ENCODE assay signal across 20 mouse cellular contexts in the genomic region with DNA sequence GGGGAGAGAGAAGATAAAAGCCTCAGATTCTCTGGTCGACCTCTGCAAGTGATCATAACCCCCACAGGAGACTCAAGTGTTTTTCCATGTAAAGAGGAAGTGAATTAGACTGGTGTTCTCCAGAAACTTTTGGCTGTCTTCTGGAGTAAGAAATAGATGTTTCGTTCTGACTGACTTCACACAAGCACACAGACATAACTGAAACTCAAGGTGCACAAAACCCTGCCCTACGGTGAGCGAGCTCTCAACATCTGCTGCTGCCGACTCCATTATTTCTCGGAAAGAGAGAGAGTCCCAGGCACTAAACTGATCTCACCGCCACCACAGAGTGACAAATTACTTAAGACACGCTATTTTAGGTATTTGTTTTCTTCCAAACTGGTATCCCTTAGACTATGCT.
A peak's percentile ranks its signal among the peaks of the same experiment; 100 is the strongest.
DNase-seq lines count a peak whose midpoint lies in the region; ATAC-seq and TF ChIP-seq lines count a peak whose summit lies in the region.
"Had no signal": no experiment of that assay in that cellular context is flagged by ENCODE, and none has a peak within 500 bp of the region (broad histone marks: within the 10 kb centered on the region; RNA-seq: fewer than 3 reads in every experiment).

No protein-coding gene starts in this region.

- H3K36me3 ChIP-seq in heart, embryonic 13.5 days: no peaks in the 10 kb centered on the region
- H3K36me3 ChIP-seq in CH12.LX (replicated peaks in 1 of 2; ENCODE audit: control insufficient read depth in 1 of 2, insufficient read depth in 1 of 2, low read length in 1 of 2): peaks cover 7 to 36% of the 10 kb centered on the region in 2 experiments
- H3K36me3 ChIP-seq in stomach, postnatal 0 days (ENCODE audit: control insufficient read depth, insufficient read depth, low read length): peaks cover 2% of the 10 kb centered on the region; the same call in 1 of the 2 replicates
- H3K36me3 ChIP-seq: neural tube, embryonic 13.5 days had no signal

- peak overlapping the region; percentile 21; the same call in 1 of the 2 replicates for H3K27ac ChIP-seq in heart, embryonic 13.5 days (replicated peaks)
- H3K27ac ChIP-seq in CH12.LX (ENCODE audit: insufficient read depth, low read depth): peak overlapping the region; percentile 44; the same call in 1 of the 2 replicates
- no peak overlapping the region for H3K27ac ChIP-seq in stomach, postnatal 0 days (replicated peaks)
- H3K27ac ChIP-seq: embryonic facial prominence, embryonic 13.5 days; hindbrain, postnatal 0 days had no signal

- TF ChIP-seq RAD21 in CH12.LX (IDR thresholded peaks at IDR 0.05; ENCODE audit: low read depth, low read length): peak; percentile 10

- no peak for DNase-seq in heart, postnatal 14 days
- DNase-seq in A20 (ENCODE audit: low read depth, low spot score): peak; percentile 86
- peak; percentile 94 for DNase-seq in CH12.LX (ENCODE audit: extremely low read depth)
- DNase-seq in stomach, postnatal 0 days (ENCODE audit: low spot score): no peak
- DNase-seq in cerebellum, adult 8-10 months: no peak
- DNase-seq: adrenal gland, postnatal 36 days; cerebellum, adult 9-10 months; heart, postnatal 36 days; layer of hippocampus, postnatal 36 days; lung, adult 2 months; lung, postnatal 36 days; right cerebral cortex, postnatal 14 days; thymus, postnatal 4 days had no signal

- H3K4me2 ChIP-seq in heart, embryonic 13.5 days: peak overlapping the region; percentile 40
- H3K4me2 ChIP-seq in CH12.LX (ENCODE audit: insufficient read depth, low read depth, poor library complexity, severe bottlenecking): peak overlapping the region; percentile 96
- H3K4me2 ChIP-seq in stomach, postnatal 0 days (replicated peaks; ENCODE audit: low read depth): no peak overlapping the region
- H3K4me2 ChIP-seq: embryonic facial prominence, embryonic 13.5 days; liver, embryonic 11.5 days; midbrain, embryonic 11.5 days; neural tube, embryonic 13.5 days had no signal

- H3K4me1 ChIP-seq in heart, embryonic 13.5 days: peaks cover 65% of the 10 kb centered on the region
- peaks cover 33 to 86% of the 10 kb centered on the region in 2 experiments for H3K4me1 ChIP-seq in CH12.LX (ENCODE audit: control insufficient read depth in 1 of 2, insufficient read depth in 2 of 2)
- 0 out of 2 replicates have a peak, but pooled peaks cover 2% of the 10 kb centered on the region for H3K4me1 ChIP-seq in stomach, postnatal 0 days (replicated peaks; ENCODE audit: control insufficient read depth, insufficient read depth)

- TF ChIP-seq EP300 in CH12.LX (IDR thresholded peaks at IDR 0.05; ENCODE audit: low read length): peak; percentile 99
- no peak for TF ChIP-seq EP300 in stomach, postnatal 0 days (optimal IDR thresholded peaks at IDR 0.05)

- no peaks in the 10 kb centered on the region for H3K9me3 ChIP-seq in heart, embryonic 13.5 days
- H3K9me3 ChIP-seq in CH12.LX (replicated peaks; ENCODE audit: low read length): no peaks in the 10 kb centered on the region
- no peaks in the 10 kb centered on the region for H3K9me3 ChIP-seq in stomach, postnatal 0 days (ENCODE audit: control insufficient read depth, low read length)
- H3K9me3 ChIP-seq: embryonic facial prominence, embryonic 13.5 days; neural tube, embryonic 13.5 days had no signal

- H3K9ac ChIP-seq in heart, embryonic 13.5 days: peak overlapping the region; percentile 33
- H3K9ac ChIP-seq in CH12.LX (ENCODE audit: insufficient read depth, low read depth): no peak overlapping the region
- no peak overlapping the region for H3K9ac ChIP-seq in stomach, postnatal 0 days (ENCODE audit: low read length)
- H3K9ac ChIP-seq: embryonic facial prominence, embryonic 13.5 days; neural tube, embryonic 13.5 days had no signal

- no peaks in the 10 kb centered on the region for H3K27me3 ChIP-seq in heart, embryonic 13.5 days (replicated peaks)
- no peaks in the 10 kb centered on the region for H3K27me3 ChIP-seq in CH12.LX (replicated peaks)
- H3K27me3 ChIP-seq in stomach, postnatal 0 days (ENCODE audit: control insufficient read depth, insufficient read depth, low read length): no peaks in the 10 kb centered on the region
- H3K27me3 ChIP-seq: embryonic facial prominence, embryonic 13.5 days; neural tube, embryonic 13.5 days had no signal

- no peak for TF ChIP-seq POLR2A in CH12.LX (IDR thresholded peaks at IDR 0.05; ENCODE audit: low read depth, low read length)

- ATAC-seq in heart, embryonic 13.5 days (ENCODE audit: extremely low read depth, insufficient number of reproducible peaks, low FRiP score, low TSS enrichment): no peak
- ATAC-seq in inflammation-experienced regulatory T-cells, adult 6 months: peak; percentile 36
- no peak for ATAC-seq in stomach, postnatal 0 days (ENCODE audit: low FRiP score, low TSS enrichment)
- ATAC-seq: hindbrain, postnatal 0 days had no signal

- peaks cover 2% of the 10 kb centered on the region; the same call in 1 of the 2 replicates for H3K79me2 ChIP-seq in CH12.LX (replicated peaks; ENCODE audit: control insufficient read depth, extremely low read depth, insufficient read depth, poor library complexity, severe bottlenecking)

- intact Hi-C loops in heart, postnatal 14 days (cut with DNase I): no loop called here

- 31% methylated on average over 8 of the region's 8 CpGs for WGBS in heart, embryonic 13.5 days
- 49% methylated on average over 8 of the region's 8 CpGs for WGBS in stomach, postnatal 0 days

- TF ChIP-seq CTCF in CH12.LX (conservative IDR thresholded peaks at IDR 0.05 in 1 of 2, IDR thresholded peaks at IDR 0.05 in 1 of 2; ENCODE audit: low read depth in 2 of 2, low read length in 2 of 2): no peak
- TF ChIP-seq CTCF in stomach, postnatal 0 days (IDR thresholded peaks at IDR 0.05; ENCODE audit: low read depth): no peak

- in situ Hi-C loops in CH12.LX (cut with MboI; ENCODE audit: low pct_ligation_motif_present, low pct_unique_long_range_greater_than_20kb, low sequenced_read_pairs): no loop called here

- H3K4me3 ChIP-seq in heart, embryonic 13.5 days: 0 out of 2 replicates have a peak overlapping the region, but pooled peaks have one; percentile 11
- H3K4me3 ChIP-seq in CH12.LX (replicated peaks in 1 of 3; ENCODE audit: low read depth in 2 of 3, low read length in 2 of 3, poor library complexity in 1 of 3): no peak overlapping the region
- H3K4me3 ChIP-seq in stomach, postnatal 0 days (ENCODE audit: low read depth, low read length): no peak overlapping the region
- H3K4me3 ChIP-seq: embryonic facial prominence, embryonic 13.5 days; neural tube, embryonic 13.5 days had no signal

- dilution Hi-C loops in CH12.LX (cut with MboI; ENCODE audit: extremely low pct_ligation_motif_present, extremely low pct_unique_long_range_greater_than_20kb, low sequenced_read_pairs): no loop called here

TF ChIP-seq in CH12.LX, 34 proteins besides CTCF, POLR2A, EP300 and RAD21 (continues in another document):
- TF ChIP-seq TBP (conservative IDR thresholded peaks at IDR 0.05; ENCODE audit: low read depth, low read length): peak; percentile 54; the same call in 1 of the 2 replicates
- peak; percentile 88 for TF ChIP-seq MYC (IDR thresholded peaks at IDR 0.05; ENCODE audit: low read depth, low read length)
- peak; percentile 91 for TF ChIP-seq MAZ (IDR thresholded peaks at IDR 0.05; ENCODE audit: low read depth, low read length)
- peak; percentile 99 for TF ChIP-seq TCF12 (IDR thresholded peaks at IDR 0.05; ENCODE audit: low read depth, low read length)
- TF ChIP-seq SIN3A (IDR thresholded peaks at IDR 0.05; ENCODE audit: low read length): no peak; the same call in 1 of the 2 replicates
- TF ChIP-seq CHD2 (IDR thresholded peaks at IDR 0.05; ENCODE audit: low read length): peak; percentile 87
- TF ChIP-seq SMC3 (IDR thresholded peaks at IDR 0.05; ENCODE audit: low read depth, low read length): peak; percentile 28; the same call in 1 of the 2 replicates
- TF ChIP-seq KAT2A (IDR thresholded peaks at IDR 0.05; ENCODE audit: insufficient replicate concordance, low read length): 0 out of 2 replicates have a peak, but pooled peaks have one; percentile 35
- TF ChIP-seq ZC3H11A (IDR thresholded peaks at IDR 0.05; ENCODE audit: low read depth, low read length): no peak
- peak; percentile 95 for TF ChIP-seq RCOR1 (conservative IDR thresholded peaks at IDR 0.05; ENCODE audit: low read depth, low read length)
- TF ChIP-seq ZKSCAN1 (IDR thresholded peaks at IDR 0.05; ENCODE audit: borderline replicate concordance, low read depth, low read length): no peak
- TF ChIP-seq MXI1 (IDR thresholded peaks at IDR 0.05; ENCODE audit: low read depth, low read length): peak; percentile 42; the same call in 1 of the 2 replicates
- TF ChIP-seq UBTF (IDR thresholded peaks at IDR 0.05; ENCODE audit: low read depth, low read length): no peak
- no peak for TF ChIP-seq GABPA (IDR thresholded peaks at IDR 0.05; ENCODE audit: insufficient replicate concordance, low read depth, low read length)
- TF ChIP-seq ELF1 (IDR thresholded peaks at IDR 0.05; ENCODE audit: low read depth, low read length): 0 out of 2 replicates have a peak, but pooled peaks have one; percentile 36
- TF ChIP-seq NELFE (IDR thresholded peaks at IDR 0.05; ENCODE audit: low read depth, low read length): peak; percentile 43; the same call in 1 of the 2 replicates
- TF ChIP-seq CHD1 (IDR thresholded peaks at IDR 0.05; ENCODE audit: low read depth, low read length): peak; percentile 42; the same call in 1 of the 2 replicates
- TF ChIP-seq MEF2A (IDR thresholded peaks at IDR 0.05; ENCODE audit: borderline replicate concordance, low read depth, low read length): peak; percentile 97
- TF ChIP-seq ETS1 (conservative IDR thresholded peaks at IDR 0.05; ENCODE audit: low read depth, low read length): peak; percentile 94
- TF ChIP-seq USF2 (conservative IDR thresholded peaks at IDR 0.05; ENCODE audit: low read depth, low read length): no peak
- TF ChIP-seq JUND (conservative IDR thresholded peaks at IDR 0.05; ENCODE audit: low read depth, low read length): peak; percentile 91
- TF ChIP-seq BHLHE40 (IDR thresholded peaks at IDR 0.05; ENCODE audit: low read depth, low read length): peak; percentile 86
- TF ChIP-seq PAX5 (IDR thresholded peaks at IDR 0.05; ENCODE audit: low read length): no peak
- TF ChIP-seq POLR2AphosphoS2 (IDR thresholded peaks at IDR 0.05; ENCODE audit: low read depth, low read length): 0 out of 2 replicates have a peak, but pooled peaks have one; percentile 44
- no peak for TF ChIP-seq E2F4 (IDR thresholded peaks at IDR 0.05; ENCODE audit: insufficient replicate concordance, low read depth, low read length)
- TF ChIP-seq ZNF384 (IDR thresholded peaks at IDR 0.05; ENCODE audit: low read depth, low read length): 0 out of 2 replicates have a peak, but pooled peaks have one; percentile 6
- TF ChIP-seq ZMIZ1 (IDR thresholded peaks at IDR 0.05; ENCODE audit: low read depth, low read length): peak; percentile 60; the same call in 1 of the 2 replicates
- TF ChIP-seq HCFC1 (IDR thresholded peaks at IDR 0.05; ENCODE audit: low read depth, low read length): peak; percentile 43
- TF ChIP-seq JUN (IDR thresholded peaks at IDR 0.05; ENCODE audit: insufficient read depth, low read depth, low read length): peak; percentile 69

Comparison
In these comparisons a context has a peak if more than half of its experiments do, and no peak if none do; other contexts are left out.
1. DNase-seq: peak in A20 (single experiment) and CH12.LX (single experiment); none in heart, postnatal 14 days (0 of 2), stomach, postnatal 0 days (single experiment) and cerebellum, adult 8-10 months (single experiment).